Mouse (Mus musculus): ENCODE data around the gene Nat9. TPM values are rescaled to one million over a fixed set of nuclear protein-coding genes. Genes with fewer than 3 reads are reported as not detected.

The Nat9 gene
- polyA plus RNA-seq, 2 experiments: 7.7 to 8.2 TPM

DNA sequence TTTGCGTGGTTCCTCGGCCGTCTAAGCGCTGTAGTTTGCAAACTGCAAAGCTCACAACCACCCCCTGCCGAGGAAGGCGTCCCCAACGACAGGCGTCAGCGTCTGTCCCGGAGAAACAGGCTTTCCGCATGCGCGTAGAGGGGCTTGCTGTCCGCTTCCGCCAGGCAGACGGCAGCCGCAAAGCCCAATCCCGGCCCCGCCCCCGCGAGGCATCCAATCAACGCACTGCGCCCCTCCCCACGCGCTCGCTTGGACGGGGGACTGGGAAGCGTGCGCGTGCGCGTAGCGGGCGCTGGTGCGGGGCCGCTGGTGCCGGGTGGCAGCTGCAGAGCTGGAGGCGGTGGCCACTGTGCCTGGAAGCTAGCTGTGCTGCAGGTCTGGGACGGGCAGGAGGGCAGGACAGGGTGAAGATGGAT, 427 bp downstream of the Nat9 start, which contains the start of gene Tmem104:
Tmem104 (plus strand) TSS at position 264 of the 416 bp plus-strand sequence.
- H3K27ac ChIP-seq: peak within 1 kb of the TSS; percentile 68
- ATAC-seq (ENCODE audit: insufficient read depth) (peak; percentile 91), DNase-seq (ENCODE audit: low read depth in 3 of 3, low spot score in 3 of 3) (peak; percentile 92 to 93 (median 92))
- H3K9me3 ChIP-seq (ENCODE audit: control insufficient read depth, low read length): no peaks in the 10 kb centered on the region
- H3K4me1 ChIP-seq (replicated peaks; ENCODE audit: control insufficient read depth in 2 of 2, insufficient read depth in 2 of 2, low read length in 1 of 2): peaks cover 4 to 19% of the 10 kb centered on the region in 2 experiments; a peak in 3 of 4 replicates
- under 1% methylated on average over 39 of the region's 39 CpGs for WGBS (ENCODE audit: insufficient replicate concordance)
- no peaks in the 10 kb centered on the region for H3K36me3 ChIP-seq (replicated peaks; ENCODE audit: control insufficient read depth, insufficient read depth, low read depth)
- peak within 1 kb of the TSS; percentile 63 for H3K9ac ChIP-seq (replicated peaks)
- peak; percentile 44; the same call in 1 of the 2 replicates for TF ChIP-seq CTCF (IDR thresholded peaks at IDR 0.05; ENCODE audit: low read depth)
- TF ChIP-seq EP300 (IDR thresholded peaks at IDR 0.05; ENCODE audit: low read depth): no peak
- H3K4me2 ChIP-seq (ENCODE audit: low read depth): peak within 1 kb of the TSS; percentile 81
- peak within 1 kb of the TSS; percentile 59 to 79 for H3K4me3 ChIP-seq (ENCODE audit: insufficient read depth in 1 of 2, low read depth in 2 of 2, low read length in 2 of 2)
- no peaks in the 10 kb centered on the region for H3K27me3 ChIP-seq (ENCODE audit: control insufficient read depth, insufficient read depth, low read length)

DNA sequence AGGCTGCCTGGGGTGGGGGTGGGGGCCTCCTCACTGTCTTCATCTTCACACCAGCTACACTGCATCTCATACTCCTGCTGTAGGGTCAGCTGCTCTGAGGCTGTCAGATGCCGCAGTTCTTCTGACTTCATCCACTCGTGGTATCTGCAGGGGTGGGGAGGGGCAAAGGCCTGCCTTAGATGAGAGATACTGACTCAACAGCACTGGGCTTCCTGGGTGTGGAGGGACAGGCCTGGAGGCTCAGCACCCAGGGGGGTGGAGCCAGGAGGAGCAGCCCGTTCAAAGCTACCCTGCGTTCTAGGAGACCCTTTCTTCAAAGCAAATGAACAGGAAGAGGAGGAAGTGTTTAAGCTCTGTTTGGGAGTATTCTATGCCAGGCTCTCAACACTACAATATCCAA, 2.7 kb downstream of the Nat9 start:
- H3K4me2 ChIP-seq (ENCODE audit: low read depth): no peak overlapping the region
- H3K27ac ChIP-seq: no peak overlapping the region
- H3K4me1 ChIP-seq (replicated peaks; ENCODE audit: control insufficient read depth in 2 of 2, insufficient read depth in 2 of 2, low read length in 1 of 2): peaks cover 4 to 15% of the 10 kb centered on the region in 2 experiments; a peak in 3 of 4 replicates
- no peaks in the 10 kb centered on the region; the same call in 1 of the 2 replicates for H3K36me3 ChIP-seq (replicated peaks; ENCODE audit: control insufficient read depth, insufficient read depth, low read depth)
- ATAC-seq (ENCODE audit: insufficient read depth) (no peak), DNase-seq (ENCODE audit: low read depth in 3 of 3, low spot score in 3 of 3) (no peak)
- no peaks in the 10 kb centered on the region for H3K27me3 ChIP-seq (ENCODE audit: control insufficient read depth, insufficient read depth, low read length)
- TF ChIP-seq EP300 (IDR thresholded peaks at IDR 0.05; ENCODE audit: low read depth): no peak
- TF ChIP-seq CTCF (IDR thresholded peaks at IDR 0.05; ENCODE audit: low read depth): no peak
- WGBS (ENCODE audit: insufficient replicate concordance): 28% methylated on average over 4 of the region's 4 CpGs
- no peaks in the 10 kb centered on the region for H3K9me3 ChIP-seq (ENCODE audit: control insufficient read depth, low read length)
- no peak overlapping the region for H3K4me3 ChIP-seq (ENCODE audit: insufficient read depth in 1 of 2, low read depth in 2 of 2, low read length in 2 of 2)
- H3K9ac ChIP-seq (replicated peaks): no peak overlapping the region

DNA sequence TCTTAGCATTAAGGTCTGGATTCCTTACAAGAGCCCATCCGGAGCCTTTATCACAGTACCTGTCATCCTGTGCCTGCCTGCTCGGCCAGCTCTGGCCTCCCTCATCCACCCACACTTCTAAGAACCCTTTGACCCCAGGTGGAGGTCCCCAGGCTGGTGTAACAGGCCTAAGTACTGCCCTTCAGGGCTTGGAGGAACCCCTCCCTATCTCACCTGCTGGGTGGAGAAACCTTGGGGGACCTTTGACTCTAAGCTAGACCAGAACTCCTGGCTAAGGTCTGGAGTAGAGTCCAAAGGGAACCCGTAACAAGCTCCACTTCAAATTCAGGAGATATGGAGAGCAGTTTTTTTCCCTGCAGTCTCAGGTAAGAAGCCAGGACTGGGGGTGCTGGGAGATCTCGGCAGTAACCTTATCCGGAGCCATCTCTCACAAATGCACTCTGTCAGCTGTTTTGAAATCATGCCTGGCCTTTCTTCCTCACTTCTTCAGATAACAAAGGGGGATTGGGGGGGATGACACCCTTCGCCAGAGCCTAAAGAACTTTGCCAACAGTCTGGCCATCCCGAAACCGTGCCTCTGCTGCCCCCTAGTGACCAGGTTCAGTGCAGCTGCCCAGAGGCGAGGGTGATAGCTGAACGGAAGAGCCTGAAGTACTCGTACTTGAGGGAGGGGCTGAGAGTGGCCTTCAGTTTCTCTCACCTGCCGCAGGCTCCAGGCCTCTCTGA, 5.6 kb downstream of the Nat9 start:
- H3K4me1 ChIP-seq (replicated peaks; ENCODE audit: control insufficient read depth in 2 of 2, insufficient read depth in 2 of 2, low read length in 1 of 2): peaks cover 4 to 9% of the 10 kb centered on the region in 2 experiments; a peak in 2 of 4 replicates
- WGBS (ENCODE audit: insufficient replicate concordance): 15% methylated on average over 12 of the region's 12 CpGs
- H3K9me3 ChIP-seq (ENCODE audit: control insufficient read depth, low read length): no peaks in the 10 kb centered on the region
- H3K4me2 ChIP-seq (ENCODE audit: low read depth): no peak overlapping the region
- no peak overlapping the region for H3K4me3 ChIP-seq (ENCODE audit: insufficient read depth in 1 of 2, low read depth in 2 of 2, low read length in 2 of 2)
- H3K27ac ChIP-seq: no peak overlapping the region
- no peaks in the 10 kb centered on the region for H3K27me3 ChIP-seq (ENCODE audit: control insufficient read depth, insufficient read depth, low read length)
- no peak for TF ChIP-seq EP300 (IDR thresholded peaks at IDR 0.05; ENCODE audit: low read depth)
- peak; percentile 96 for TF ChIP-seq CTCF (IDR thresholded peaks at IDR 0.05; ENCODE audit: low read depth)
- DNase-seq (ENCODE audit: low read depth in 3 of 3, low spot score in 3 of 3) (no peak), ATAC-seq (ENCODE audit: insufficient read depth) (no peak)
- H3K36me3 ChIP-seq (replicated peaks; ENCODE audit: control insufficient read depth, insufficient read depth, low read depth): peaks cover 2% of the 10 kb centered on the region; the same call in 1 of the 2 replicates
- H3K9ac ChIP-seq (replicated peaks): no peak overlapping the region

DNA sequence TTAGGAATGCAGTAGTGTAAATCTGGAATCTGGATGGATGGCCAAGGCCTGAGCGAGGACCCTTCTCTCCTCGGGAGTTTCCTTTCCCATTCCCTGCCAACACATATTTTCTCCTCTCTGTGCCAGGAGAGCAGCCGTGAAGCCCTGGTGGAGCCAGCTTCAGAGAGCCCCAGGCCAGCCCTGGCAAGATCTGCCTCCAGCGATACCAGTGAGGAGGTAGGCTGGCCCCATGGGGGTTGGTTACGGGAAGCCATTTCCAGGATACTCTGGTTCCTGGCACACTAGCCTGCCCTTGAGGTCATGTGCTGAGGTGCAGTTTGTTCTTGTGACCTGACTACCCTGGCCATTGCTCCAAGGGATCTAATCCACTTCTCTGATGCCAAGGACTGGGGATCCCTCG, 7.8 kb downstream of the Nat9 start:
- H3K4me2 ChIP-seq (ENCODE audit: low read depth): no peak overlapping the region
- H3K9ac ChIP-seq (replicated peaks): no peak overlapping the region
- 79% methylated on average over 6 of the region's 6 CpGs for WGBS (ENCODE audit: insufficient replicate concordance)
- H3K9me3 ChIP-seq (ENCODE audit: control insufficient read depth, low read length): no peaks in the 10 kb centered on the region
- H3K4me1 ChIP-seq (replicated peaks; ENCODE audit: control insufficient read depth in 2 of 2, insufficient read depth in 2 of 2, low read length in 1 of 2): peaks cover 0 to 5% of the 10 kb centered on the region in 2 experiments; a peak in 1 of 4 replicates
- H3K4me3 ChIP-seq (ENCODE audit: insufficient read depth in 1 of 2, low read depth in 2 of 2, low read length in 2 of 2): no peak overlapping the region
- H3K36me3 ChIP-seq (replicated peaks; ENCODE audit: control insufficient read depth, insufficient read depth, low read depth): peaks cover 2% of the 10 kb centered on the region; the same call in 1 of the 2 replicates
- no peaks in the 10 kb centered on the region for H3K27me3 ChIP-seq (ENCODE audit: control insufficient read depth, insufficient read depth, low read length)
- no peak overlapping the region for H3K27ac ChIP-seq
- DNase-seq (ENCODE audit: low read depth in 3 of 3, low spot score in 3 of 3): no peak
- TF ChIP-seq EP300 (IDR thresholded peaks at IDR 0.05; ENCODE audit: low read depth) (no peak), CTCF (IDR thresholded peaks at IDR 0.05; ENCODE audit: low read depth) (no peak)
- no peak for ATAC-seq (ENCODE audit: insufficient read depth)

DNA sequence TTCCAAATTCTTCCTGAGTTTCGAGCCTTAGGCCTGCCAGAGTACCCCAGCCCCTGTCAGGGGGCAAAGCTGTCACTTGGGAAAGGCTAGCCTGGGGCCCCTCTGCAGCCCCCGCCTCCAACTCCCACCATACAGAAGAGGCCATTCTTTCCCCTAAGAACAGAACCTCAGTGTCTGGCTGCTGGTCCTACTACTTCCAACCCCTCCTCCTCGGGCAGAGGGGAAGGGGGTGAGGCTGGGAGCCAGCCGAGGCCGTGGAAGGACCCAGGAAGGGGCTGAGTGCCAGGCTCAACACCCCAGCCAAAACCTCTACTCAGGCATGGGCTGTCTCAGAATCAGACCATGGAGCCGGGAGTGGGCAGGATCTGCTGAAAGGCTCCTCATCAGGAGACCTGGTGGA, 8.5 kb downstream of the Nat9 start:
- Histone ChIP-seq H3K27me3 (ENCODE audit: control insufficient read depth, insufficient read depth, low read length) (no peaks in the 10 kb centered on the region), H3K4me2 (ENCODE audit: low read depth) (no peak overlapping the region), H3K36me3 (replicated peaks; ENCODE audit: control insufficient read depth, insufficient read depth, low read depth) (peaks cover 2% of the 10 kb centered on the region; the same call in 1 of the 2 replicates), H3K27ac (no peak overlapping the region), H3K9me3 (ENCODE audit: control insufficient read depth, low read length) (no peaks in the 10 kb centered on the region), H3K9ac (replicated peaks) (no peak overlapping the region), H3K4me1 (replicated peaks; ENCODE audit: control insufficient read depth in 2 of 2, insufficient read depth in 2 of 2, low read length in 1 of 2) (peaks cover 0 to 10% of the 10 kb centered on the region in 2 experiments; a peak in 1 of 4 replicates), H3K4me3 (ENCODE audit: insufficient read depth in 1 of 2, low read depth in 2 of 2, low read length in 2 of 2) (no peak overlapping the region)
- DNase-seq (ENCODE audit: low read depth in 3 of 3, low spot score in 3 of 3) (no peak), ATAC-seq (ENCODE audit: insufficient read depth) (no peak)
- WGBS (ENCODE audit: insufficient replicate concordance): 62% methylated on average over 6 of the region's 6 CpGs
- TF ChIP-seq CTCF (IDR thresholded peaks at IDR 0.05; ENCODE audit: low read depth) (no peak), EP300 (IDR thresholded peaks at IDR 0.05; ENCODE audit: low read depth) (no peak)

Measured in liver, embryonic 14.5 days (tissue).